Mouse (Mus musculus) WW6 (cell line): ENCODE measurements around the gene Tst.

Experiments used
- DNase-seq: peaks from one replicate; pipeline ENCODE4 v3.0.0-alpha.2; 2013; ENCODE audit warnings: low read depth, low spot score

Tst gene

DNA sequence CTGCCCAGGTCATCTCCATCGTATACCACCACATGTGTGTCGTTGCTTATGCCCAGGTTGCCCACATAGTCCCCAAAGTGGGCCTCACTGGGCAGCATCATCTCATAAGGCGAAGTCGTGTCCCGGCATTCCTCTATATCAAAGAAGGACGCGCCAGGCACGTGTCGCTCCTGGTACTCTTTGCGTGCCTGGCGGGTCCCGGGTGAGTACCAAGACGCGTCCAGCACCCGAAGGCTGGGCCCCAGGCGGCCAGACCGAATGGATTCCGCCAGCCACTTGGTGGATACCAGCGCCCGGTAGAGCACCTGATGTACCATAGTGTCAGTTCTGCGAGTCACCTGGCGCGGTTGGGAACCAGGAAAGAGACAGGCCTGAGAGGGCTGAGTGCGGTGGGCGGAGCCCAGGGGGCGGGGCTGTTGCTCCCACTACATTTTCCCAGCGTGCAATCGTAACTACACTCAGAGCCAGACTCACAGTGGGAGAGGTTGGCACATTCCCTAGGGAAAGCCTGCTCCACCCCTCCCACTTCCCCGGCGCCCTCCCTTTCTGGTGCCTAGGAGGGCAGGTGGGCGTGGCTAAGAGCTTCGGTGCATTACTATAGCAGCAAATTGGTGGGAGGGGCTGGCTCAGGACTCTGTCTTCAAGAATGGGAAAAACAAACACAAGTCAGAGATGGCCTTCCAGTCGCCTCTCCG is at the start of gene Tst:
Tst (minus strand) TSS at position 391 of the 695 bp plus-strand sequence.
- DNase-seq = peak; percentile 94

- no peak for DNase-seq
These were observed 49.5 kb upstream of the Tst start for GRCm38 (mm10) chr15:78455168-78455567.

- DNase-seq = no peak
These were observed 47.2 kb upstream of the Tst start for GRCm38 (mm10) chr15:78452929-78453328.

- DNase-seq = no peak
These were observed 45.5 kb upstream of the Tst start for GRCm38 (mm10) chr15:78451201-78451600.

DNA sequence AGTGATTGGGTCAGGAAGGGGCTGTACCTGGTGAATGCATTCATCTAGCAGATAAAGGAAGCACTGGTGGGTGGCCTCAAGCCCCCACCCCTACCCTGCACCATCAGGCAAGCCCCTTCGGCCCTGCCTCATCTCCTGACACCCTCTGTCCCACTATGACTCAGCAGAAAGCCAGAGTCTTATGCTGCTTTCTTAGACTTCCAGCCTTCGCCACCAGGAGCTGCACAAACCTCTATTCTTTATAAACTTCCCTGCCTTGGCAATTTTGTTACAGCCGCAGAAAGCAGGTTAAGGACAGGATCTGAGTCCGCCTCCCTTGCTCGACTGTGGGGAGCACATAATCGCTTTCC is 44.7 kb upstream of the Tst start:
- no peak for DNase-seq

GRCm38 (mm10) chr15:78449694-78450418 is 44.1 kb upstream of the Tst start:
- DNase-seq = no peak

GRCm38 (mm10) chr15:78449131-78449530 is 43.4 kb upstream of the Tst start:
- no peak for DNase-seq

GRCm38 (mm10) chr15:78447746-78448535 is 42.2 kb upstream of the Tst start:
- no peak for DNase-seq

- DNase-seq = no peak
These were observed 41.4 kb upstream of the Tst start for GRCm38 (mm10) chr15:78447121-78447520.

GRCm38 (mm10) chr15:78443857-78444256 is 38.1 kb upstream of the Tst start:
- no peak for DNase-seq

GRCm38 (mm10) chr15:78442231-78442630 is 36.5 kb upstream of the Tst start:
- no peak for DNase-seq

DNA sequence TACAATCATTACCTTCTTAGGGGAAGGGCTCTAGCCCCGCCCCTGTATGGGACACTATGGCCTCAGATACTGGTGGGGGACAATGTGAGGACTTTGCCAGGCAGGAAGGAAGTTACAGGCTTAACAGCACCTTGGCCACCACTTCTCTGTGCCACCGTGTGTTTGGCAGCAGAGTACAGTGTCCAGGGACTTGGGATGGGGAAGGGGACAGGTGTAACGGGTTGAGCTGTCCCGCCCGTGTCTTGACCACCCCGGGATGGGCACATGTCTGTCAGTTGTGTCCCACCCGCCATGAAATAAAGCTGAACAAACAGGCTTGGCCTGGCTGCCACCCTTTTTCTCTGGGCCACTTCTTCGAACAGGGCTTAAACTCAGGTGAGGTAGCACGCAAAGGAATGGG is 33.3 kb upstream of the Tst start:
- DNase-seq = no peak

DNA sequence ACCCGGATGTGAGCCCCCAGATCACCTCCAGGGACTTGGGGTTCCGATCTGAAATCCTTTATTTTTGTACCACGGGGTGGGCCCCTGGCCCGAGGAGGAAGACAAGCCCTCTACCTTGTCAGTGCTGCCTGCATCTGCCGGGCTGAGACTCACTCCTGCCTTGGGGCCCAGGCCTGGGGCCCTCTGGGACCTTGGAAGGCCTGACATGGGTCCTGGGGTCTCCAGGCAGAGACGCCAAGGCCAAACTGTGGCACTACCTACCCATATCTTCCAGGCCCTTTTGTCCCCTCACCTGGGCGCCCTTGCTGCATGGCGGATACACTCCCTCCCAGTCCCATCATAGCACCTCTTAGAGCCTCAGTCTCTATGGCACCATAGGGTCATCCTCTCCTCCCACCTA is 32.8 kb upstream of the Tst start:
- no peak for DNase-seq

- DNase-seq = no peak
These were observed 32.3 kb upstream of the Tst start for GRCm38 (mm10) chr15:78438018-78438394.

DNA sequence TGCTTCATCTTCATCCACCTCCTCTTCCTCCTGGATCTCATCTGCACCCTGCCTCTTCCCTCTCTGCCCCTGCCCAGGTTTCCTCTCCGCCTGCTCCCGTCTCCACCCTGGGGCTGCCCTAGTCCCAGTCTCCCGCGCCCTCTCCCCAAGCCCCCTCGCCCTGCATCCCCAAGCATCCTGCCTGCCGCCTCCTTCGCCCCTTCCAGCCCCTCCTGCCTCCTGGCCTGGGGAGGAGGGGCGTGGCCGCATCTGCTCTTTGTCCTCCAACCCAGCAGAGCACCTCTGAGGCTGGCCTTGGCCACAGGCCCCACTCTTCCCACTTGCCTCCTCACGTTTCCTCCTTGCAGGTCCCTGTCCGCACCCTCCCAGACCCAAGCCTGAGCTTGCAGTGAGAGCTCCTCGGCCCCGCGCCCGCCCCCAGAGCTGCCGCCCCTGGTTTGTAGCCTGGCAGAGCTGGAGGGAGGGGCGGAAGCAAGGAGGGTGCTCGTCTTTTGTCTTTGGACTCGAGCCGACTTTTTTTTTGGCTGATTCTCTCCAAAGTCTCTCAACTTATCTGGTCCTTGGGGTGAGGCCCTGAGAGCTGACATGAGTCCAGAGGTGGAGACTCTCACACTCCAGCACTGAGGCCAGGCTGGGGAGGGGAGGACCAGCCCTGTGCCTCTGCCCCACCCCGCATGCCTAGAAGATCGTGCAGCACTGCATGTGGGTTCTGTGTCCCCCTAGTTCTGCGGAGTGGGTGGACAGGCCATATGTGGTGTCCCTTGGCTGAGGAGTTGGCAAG is 31.7 kb upstream of the Tst start:
- no peak for DNase-seq

- DNase-seq = no peak
These were observed 30.9 kb upstream of the Tst start for GRCm38 (mm10) chr15:78436380-78437192.

DNA sequence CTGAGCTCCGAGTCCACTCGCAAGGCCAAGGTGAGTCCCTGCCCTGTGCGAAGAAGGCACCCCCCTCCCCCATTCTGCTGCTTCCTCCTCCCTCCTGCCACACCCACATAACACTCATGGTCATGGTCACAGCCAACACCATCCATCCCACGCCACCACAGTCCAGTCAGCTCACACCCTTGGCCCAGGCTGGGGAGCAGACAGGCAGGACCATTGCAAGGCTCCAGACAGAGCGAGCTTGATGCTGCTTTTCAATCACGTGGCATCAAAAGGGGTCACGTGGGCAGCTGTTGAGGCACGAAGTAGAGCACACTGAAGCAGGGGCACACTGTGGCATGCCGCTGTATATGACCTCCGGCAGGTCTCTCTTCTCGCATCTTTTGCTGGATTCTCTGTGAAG is 30.0 kb upstream of the Tst start:
- no peak for DNase-seq

DNA sequence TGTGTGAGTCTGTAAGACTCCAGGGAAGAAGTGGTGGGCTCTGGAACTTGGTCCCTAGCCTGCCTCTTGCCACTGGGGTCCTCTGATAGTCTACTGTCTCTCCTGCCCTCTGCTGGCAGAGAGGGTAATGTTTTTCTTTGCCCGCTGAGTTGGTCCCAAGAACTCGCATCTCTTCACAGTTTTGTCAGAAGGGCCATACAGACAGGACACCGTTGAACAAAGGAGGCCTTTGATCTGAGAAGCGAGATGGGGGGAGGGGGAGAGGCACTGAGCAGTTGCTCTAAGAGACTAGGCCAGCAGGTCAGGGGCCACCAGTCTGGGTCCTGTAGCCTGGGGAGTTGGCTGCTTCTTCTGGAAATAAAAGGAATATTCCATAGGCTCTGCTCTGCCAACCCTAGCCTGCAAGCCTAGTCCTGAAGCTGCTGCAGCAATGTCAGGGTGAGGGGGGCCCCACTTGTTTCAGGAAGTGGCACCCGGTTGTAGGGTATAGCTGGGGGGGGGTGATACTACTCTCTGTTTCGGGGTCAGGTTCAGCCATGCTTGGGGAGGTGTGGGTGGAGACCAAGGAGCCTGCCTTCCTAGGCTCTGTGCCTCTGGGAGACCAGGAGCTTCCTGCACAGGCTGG is 29.3 kb upstream of the Tst start:
- no peak for DNase-seq

DNA sequence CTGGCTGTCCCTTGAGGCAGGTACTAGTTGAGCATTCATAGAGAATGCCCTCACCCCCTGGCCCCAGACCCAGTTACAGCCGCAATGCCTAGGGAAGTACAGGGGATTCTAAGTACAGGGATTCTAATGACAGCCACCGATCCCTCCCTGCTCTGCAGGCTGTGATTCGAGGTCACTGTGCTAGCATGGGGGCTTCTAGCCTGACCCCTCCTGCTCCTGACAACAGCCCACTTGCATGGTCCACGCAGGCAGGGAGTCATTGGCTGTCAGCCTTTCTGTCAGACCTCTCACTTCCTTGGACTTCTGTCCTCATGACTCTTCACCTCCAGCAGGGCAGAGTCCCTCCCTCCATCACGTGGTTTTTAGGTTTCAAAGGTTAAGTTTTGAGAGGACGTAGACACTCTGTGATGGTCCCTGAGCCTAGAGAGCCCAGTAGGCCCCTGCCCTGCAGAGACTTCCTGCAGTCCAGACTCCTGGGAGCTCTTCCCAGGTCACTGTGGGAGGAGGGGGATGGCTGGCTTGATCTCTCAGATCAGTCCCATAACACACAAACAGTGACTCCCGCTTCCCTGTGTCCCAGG is 25.9 kb upstream of the Tst start:
- DNase-seq = no peak

DNA sequence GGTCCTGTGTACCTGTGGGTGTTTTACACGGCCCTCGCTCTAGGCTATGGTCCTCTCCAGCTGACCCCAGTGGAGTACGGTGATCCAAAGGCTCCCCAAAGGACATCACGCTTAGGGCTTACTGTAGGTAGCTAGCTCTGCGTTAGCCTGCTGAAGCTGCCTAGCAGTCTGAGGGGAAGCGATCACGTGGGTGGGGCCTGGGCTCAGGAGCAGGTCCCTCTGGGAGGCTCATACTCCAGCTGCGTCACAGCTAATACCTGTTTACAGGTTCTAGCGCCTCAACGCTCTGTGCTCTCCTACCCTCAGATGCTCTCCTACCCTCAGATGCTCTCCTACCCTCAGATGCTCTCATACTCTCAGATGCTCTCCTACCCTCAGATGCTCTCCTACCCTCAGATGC is 25.2 kb upstream of the Tst start:
- DNase-seq = no peak
